Mouse (Mus musculus): ENCODE data around the gene Als2cl. TPM values are rescaled to one million over a fixed set of nuclear protein-coding genes. Genes with fewer than 3 reads are reported as not detected.

Als2cl gene
- polyA plus RNA-seq, 1 experiment from 2014 or later, result 6.1 TPM

DNA sequence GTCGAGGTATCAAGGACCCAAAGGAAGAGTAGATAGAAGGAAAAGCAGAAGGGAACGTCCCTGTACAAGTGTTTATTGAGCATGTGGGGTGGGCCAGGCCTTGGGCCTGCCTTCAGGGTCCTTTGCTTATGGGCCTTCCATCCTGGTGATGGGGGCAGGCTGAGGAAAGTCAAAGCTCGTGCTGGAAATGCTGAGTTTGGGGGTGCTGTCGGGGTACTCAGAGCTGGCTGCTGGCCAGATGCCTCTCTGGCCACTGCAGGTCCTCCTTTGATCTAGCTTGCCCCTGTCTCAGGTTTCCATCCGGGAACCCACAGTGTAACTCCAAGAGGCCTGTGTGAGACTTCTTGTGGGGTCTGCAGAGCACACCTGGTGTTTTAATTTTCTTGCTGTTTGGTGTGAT lies 21.1 kb upstream of the Als2cl start:
- Histone ChIP-seq H3K27ac (no peak overlapping the region), H3K9me3 (no peaks in the 10 kb centered on the region), H3K27me3 (replicated peaks) (peaks cover 11% of the 10 kb centered on the region), H3K4me1 (replicated peaks) (peaks cover 7% of the 10 kb centered on the region), H3K4me3 (replicated peaks) (no peak overlapping the region), H3K36me3 (no peaks in the 10 kb centered on the region), H3K9ac (no peak overlapping the region), H3K4me2 (replicated peaks) (no peak overlapping the region)
- no peak for ATAC-seq
- WGBS, result 54% methylated on average over 5 of the region's 5 CpGs

DNA sequence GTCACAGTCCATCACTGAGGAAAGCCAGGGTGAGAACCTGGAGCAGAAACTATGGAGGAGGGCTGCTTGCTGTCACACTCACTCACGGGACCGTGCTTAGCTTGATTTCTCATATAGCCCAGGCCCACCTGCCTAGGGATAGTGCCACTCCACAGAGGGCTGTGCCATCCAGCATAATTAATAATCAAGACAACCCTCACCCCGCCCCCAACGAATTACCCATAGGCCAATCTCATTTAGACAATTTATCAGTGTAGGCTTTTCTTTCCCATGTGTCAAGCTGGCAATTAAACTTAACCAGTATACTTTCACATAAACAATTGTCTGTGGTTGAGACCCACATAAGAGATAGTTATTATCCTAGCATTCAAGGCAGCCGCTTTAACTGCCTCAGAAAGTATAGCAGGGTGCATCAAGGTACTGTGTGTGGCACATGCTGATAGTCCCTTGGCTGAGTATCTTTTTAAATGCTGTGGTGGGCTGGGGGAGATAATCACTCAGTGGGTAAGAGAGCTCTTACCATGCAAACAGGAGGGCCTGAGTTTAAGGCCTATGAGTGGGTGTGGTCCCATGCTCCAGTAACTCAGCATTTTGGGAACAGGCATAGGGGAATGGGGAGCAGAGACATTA lies 20.6 kb upstream of the Als2cl start:
- WGBS, result 83% methylated on average over 5 of the region's 5 CpGs
- ATAC-seq, result no peak; the same call in 1 of the 2 replicates
- Histone ChIP-seq H3K9ac (no peak overlapping the region), H3K27ac (no peak overlapping the region), H3K4me1 (replicated peaks) (peaks cover 7% of the 10 kb centered on the region), H3K4me3 (replicated peaks) (no peak overlapping the region), H3K4me2 (replicated peaks) (no peak overlapping the region), H3K9me3 (no peaks in the 10 kb centered on the region), H3K27me3 (replicated peaks) (peaks cover 11% of the 10 kb centered on the region), H3K36me3 (no peaks in the 10 kb centered on the region)

DNA sequence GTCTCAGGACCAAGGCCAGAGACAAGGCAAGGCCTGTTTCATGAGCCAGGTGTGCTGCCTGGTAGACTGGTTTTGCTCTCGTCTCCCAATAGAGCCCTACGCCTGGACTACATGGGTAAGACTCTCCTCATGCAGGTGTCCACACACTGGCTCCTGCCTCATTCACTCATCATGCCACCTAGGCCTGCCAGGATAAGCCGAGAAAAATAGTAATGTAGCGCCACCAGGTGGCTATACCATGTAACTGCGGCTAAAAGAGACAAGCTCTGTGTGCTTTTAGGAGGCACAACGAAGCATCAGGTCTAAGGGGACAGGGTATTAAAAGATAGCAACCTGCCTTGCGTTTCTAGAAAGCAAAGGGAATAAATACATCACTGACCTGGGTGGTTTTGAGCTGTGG lies 8.6 kb upstream of the Als2cl start:
- 0 out of 2 replicates have a peak, but pooled peaks have one; percentile 17 for ATAC-seq
- Histone ChIP-seq H3K4me3 (replicated peaks) (no peak overlapping the region), H3K4me2 (replicated peaks) (no peak overlapping the region), H3K9me3 (no peaks in the 10 kb centered on the region), H3K9ac (no peak overlapping the region), H3K36me3 (no peaks in the 10 kb centered on the region), H3K27me3 (replicated peaks) (peaks cover 10% of the 10 kb centered on the region), H3K27ac (no peak overlapping the region), H3K4me1 (replicated peaks) (peaks cover 21% of the 10 kb centered on the region)
- 21% methylated on average over 7 of the region's 7 CpGs for WGBS

DNA sequence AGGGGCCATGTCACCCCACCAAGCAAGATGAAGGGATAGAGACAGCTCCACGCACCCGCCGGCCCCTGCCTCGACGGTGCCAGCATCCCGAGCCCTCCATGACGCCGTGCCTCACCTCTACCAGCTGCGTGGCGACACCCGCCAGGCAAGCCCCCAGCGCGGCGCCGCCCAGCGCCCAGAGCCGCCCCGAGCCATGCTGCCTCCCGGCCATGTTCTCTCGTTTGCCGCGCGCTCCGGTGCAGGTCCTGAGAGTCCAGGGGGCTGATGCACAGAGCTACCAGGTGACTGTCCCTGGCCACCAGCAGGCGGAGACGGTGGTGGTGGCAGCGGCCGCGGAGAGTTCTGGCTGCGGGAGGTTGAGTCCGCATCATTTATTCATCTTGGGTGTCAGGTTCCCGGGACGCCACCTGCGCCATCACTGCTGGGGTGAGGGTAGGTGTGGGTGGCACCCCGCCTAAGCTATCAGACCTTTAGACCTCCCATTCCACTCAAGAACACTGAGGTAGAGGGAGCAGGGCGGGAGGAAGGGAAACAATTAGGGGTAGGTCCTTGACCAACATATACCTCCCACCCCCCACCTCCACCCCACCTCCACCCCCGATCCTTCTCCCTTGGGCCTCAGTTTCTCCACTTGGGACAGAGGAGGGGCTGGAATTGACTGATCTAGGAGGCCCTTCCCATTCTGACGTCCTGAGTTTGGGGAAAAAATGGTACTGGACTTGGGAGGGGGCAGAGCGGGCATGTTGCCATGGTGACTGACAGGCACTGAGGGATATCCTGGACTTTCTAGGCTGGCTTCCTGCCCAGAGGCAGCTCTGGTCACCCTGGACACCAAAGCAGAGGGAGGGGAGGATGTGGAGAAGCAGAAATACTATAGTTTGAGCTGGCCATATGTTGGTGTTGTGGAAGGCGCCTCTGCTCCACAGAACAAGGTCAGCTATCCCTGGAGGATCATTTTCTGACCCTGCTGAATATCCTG lies 5.7 kb upstream of the Als2cl start:
- peak overlapping the region; percentile 33; the same call in 1 of the 2 replicates for H3K27ac ChIP-seq
- peaks cover 24% of the 10 kb centered on the region for H3K4me1 ChIP-seq (replicated peaks)
- H3K9ac ChIP-seq, result peak overlapping the region; percentile 24; the same call in 1 of the 2 replicates
- ATAC-seq, result no peak
- H3K27me3 ChIP-seq (replicated peaks), result peaks cover 10% of the 10 kb centered on the region
- WGBS, result 11% methylated on average over 40 of the region's 40 CpGs
- no peaks in the 10 kb centered on the region for H3K36me3 ChIP-seq
- H3K4me3 ChIP-seq (replicated peaks), result peak overlapping the region; percentile 23
- peak overlapping the region; percentile 61 for H3K4me2 ChIP-seq (replicated peaks)
- H3K9me3 ChIP-seq, result no peaks in the 10 kb centered on the region

DNA sequence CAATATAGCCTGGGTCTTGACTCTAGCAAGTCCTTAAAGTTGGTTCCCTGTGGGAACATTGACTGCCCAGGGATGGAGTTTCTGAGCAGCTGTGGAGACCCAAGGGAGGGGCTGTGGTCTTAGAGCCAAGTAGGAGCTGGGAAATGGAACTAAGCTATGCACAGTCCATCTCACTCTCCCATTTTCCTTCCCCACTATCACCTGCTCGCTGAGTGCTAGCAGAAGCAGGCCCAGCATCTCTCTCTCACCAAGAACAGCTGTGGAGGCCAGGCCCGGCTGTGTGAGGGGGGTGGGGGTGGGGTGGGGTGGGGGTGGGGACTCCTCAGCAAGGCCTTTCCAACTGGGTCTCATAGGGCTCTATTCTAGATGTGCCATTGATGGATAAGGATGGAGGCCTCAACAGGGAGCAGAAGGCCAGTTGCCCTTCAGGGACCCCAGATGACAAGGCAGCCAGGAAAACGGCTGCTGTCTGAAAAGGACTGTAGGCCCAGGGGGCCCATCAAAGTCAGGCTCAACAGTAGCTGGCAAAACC lies 4.9 kb upstream of the Als2cl start:
- Histone ChIP-seq H3K9me3 (no peaks in the 10 kb centered on the region), H3K4me1 (replicated peaks) (peaks cover 28% of the 10 kb centered on the region), H3K27me3 (replicated peaks) (peaks cover 10% of the 10 kb centered on the region), H3K27ac (peak overlapping the region; percentile 33; the same call in 1 of the 2 replicates), H3K4me2 (replicated peaks) (no peak overlapping the region), H3K36me3 (no peaks in the 10 kb centered on the region), H3K9ac (no peak overlapping the region), H3K4me3 (replicated peaks) (no peak overlapping the region)
- ATAC-seq, result no peak
- 15% methylated on average over 3 of the region's 3 CpGs for WGBS

DNA sequence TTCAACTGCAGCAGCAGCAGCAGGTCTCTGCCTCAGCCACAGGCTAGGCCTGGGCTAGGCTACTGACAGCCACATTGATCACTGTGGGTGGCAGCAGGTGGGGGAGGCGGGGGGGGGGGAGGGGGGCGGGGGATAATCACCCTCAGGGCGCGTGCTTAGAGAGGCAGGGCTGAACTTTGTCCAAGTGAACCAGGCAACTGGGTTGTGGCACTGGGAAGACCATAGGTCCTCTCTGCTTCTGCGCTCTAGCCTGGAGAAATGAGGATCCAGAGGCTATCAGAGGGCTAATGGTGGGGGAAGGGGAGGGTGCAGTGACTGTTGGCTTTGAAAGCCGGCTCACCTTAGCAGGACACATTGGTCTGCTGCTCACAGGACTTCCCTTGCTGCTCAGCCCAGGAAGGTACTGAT lies 4.4 kb upstream of the Als2cl start:
- Histone ChIP-seq H3K27me3 (replicated peaks) (peaks cover 12% of the 10 kb centered on the region), H3K27ac (peak overlapping the region; percentile 51; the same call in 1 of the 2 replicates), H3K4me3 (replicated peaks) (no peak overlapping the region), H3K4me2 (replicated peaks) (no peak overlapping the region), H3K9me3 (no peaks in the 10 kb centered on the region), H3K36me3 (no peaks in the 10 kb centered on the region), H3K4me1 (replicated peaks) (peaks cover 32% of the 10 kb centered on the region), H3K9ac (no peak overlapping the region)
- WGBS, result 13% methylated on average over 4 of the region's 6 CpGs
- peak; percentile 63 for ATAC-seq

DNA sequence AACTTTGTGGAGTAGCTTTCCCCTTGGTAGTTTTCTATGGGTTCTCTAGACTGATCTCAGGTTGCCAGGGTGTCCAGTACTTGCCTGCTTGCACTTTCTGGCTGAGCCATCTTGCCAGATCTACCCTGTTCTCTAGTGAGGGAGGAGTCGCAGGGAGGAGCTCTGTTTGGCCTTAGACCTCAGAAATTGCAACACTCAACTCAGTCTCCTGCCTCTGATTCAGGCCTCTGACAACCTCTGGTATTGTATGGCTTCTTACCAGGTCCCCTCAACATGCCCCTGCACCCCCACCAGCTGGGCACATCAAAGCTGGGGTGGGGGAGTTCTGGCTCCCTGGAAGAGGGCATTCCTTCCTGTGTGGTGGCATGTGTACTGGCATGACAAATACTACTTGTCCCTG lies 2.3 kb upstream of the Als2cl start:
- 79% methylated on average over 1 of the region's 1 CpGs for WGBS

DNA sequence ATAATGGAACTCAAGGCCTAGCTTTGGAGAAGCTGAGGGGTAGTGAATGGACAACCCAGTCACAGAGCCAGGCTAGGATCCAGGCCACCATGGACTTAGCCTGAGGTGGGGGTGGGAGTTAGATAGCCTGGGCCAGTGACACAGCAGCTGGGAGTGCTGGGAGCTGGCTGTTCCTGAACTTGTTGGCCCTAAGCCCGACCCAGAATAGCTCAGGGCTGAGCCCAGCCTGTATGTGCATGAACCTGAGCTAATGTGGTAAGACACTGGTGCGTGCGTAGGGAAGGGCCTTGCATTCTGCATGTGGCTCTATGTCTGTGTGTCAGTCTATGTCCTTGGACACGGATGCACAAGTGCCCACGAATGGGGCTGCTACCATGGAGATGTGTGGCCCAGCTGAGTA lies 1.8 kb upstream of the Als2cl start:
- Histone ChIP-seq H3K4me1 (replicated peaks) (peaks cover 37% of the 10 kb centered on the region), H3K9me3 (no peaks in the 10 kb centered on the region), H3K4me3 (replicated peaks) (no peak overlapping the region), H3K27me3 (replicated peaks) (peaks cover 15% of the 10 kb centered on the region), H3K27ac (no peak overlapping the region), H3K4me2 (replicated peaks) (no peak overlapping the region), H3K9ac (no peak overlapping the region), H3K36me3 (no peaks in the 10 kb centered on the region)
- ATAC-seq, result no peak
- WGBS, result 86% methylated on average over 5 of the region's 5 CpGs

More for the DNA sequence above, 2.3 kb upstream of the Als2cl start:
- no peak overlapping the region for H3K4me3 ChIP-seq (replicated peaks)
- no peak for ATAC-seq
- no peaks in the 10 kb centered on the region for H3K36me3 ChIP-seq
- peaks cover 37% of the 10 kb centered on the region for H3K4me1 ChIP-seq (replicated peaks)
- no peak overlapping the region for H3K9ac ChIP-seq
- peaks cover 18% of the 10 kb centered on the region for H3K27me3 ChIP-seq (replicated peaks)
- H3K4me2 ChIP-seq (replicated peaks), result no peak overlapping the region
- H3K27ac ChIP-seq, result no peak overlapping the region
- no peaks in the 10 kb centered on the region for H3K9me3 ChIP-seq

DNA sequence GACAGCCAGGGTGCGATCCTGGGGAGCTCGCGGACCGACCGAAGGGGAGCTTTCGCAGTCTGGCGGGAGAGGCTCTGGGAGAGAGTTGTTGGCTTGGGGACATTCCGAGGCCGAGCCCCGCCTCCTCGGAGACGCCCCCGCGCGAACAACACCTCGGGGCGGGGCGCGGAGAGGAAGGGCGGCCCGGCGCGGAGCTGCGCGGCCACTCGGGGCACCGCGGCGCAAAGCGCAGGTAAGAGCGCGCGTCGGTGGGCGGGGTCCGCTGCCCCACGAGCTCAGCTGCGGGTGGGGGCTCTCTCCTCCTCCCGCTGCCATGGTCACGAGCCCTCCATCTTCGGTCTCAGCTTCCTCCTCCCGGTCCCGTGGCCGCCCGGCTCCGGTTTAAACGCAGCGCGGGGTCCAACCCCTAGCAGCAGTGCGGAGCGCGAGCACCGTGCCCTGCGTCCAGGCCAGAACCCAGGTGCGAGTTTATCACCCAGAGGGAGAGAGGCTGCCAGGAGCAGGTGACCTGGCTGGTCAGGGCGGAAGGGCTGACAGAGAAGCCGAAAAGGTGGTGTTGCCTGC lies 410 bp downstream of the Als2cl start, which contains the start of gene Tmie:
Tmie (minus strand) TSS at position 116 of the 564 bp plus-strand sequence.
- Histone ChIP-seq H3K9me3 (no peaks in the 10 kb centered on the region), H3K27me3 (replicated peaks) (peaks cover 7% of the 10 kb centered on the region), H3K9ac (peak within 1 kb of the TSS; percentile 42), H3K4me1 (replicated peaks) (peaks cover 20% of the 10 kb centered on the region), H3K36me3 (no peaks in the 10 kb centered on the region), H3K27ac (peak within 1 kb of the TSS; percentile 79), H3K4me3 (replicated peaks) (peak within 1 kb of the TSS; percentile 60), H3K4me2 (replicated peaks) (peak within 1 kb of the TSS; percentile 92)
- ATAC-seq, result peak; percentile 87
- WGBS, result under 1% methylated on average over 57 of the region's 57 CpGs

DNA sequence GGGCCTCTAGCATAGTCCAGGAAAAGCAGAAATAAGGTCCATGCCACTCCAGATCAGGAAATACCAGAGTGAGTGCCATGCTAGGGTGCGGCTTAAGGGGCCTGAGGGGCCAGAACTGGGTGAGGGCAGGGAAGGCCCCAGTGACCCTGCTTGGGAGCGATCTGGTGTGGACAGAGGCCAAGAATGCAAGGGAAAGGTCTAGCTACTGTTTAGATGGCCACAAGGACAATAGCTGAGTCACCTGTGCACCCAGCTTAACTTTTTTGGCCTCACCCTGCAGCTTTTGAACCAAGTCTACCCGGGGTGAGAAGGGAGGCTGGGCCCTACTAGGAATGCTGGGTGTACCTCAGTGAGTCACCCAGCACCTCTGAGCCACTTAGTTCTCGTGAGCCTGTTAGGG lies 1.1 kb downstream of the Als2cl start:
- peak overlapping the region; percentile 41 for H3K9ac ChIP-seq
- peaks cover 19% of the 10 kb centered on the region for H3K4me1 ChIP-seq (replicated peaks)
- peak overlapping the region; percentile 60 for H3K4me3 ChIP-seq (replicated peaks)
- no peaks in the 10 kb centered on the region for H3K9me3 ChIP-seq
- peaks cover 7% of the 10 kb centered on the region for H3K27me3 ChIP-seq (replicated peaks)
- H3K4me2 ChIP-seq (replicated peaks), result peak overlapping the region; percentile 92
- no peaks in the 10 kb centered on the region for H3K36me3 ChIP-seq
- peak; percentile 37 for ATAC-seq
- peak overlapping the region; percentile 79 for H3K27ac ChIP-seq
- 52% methylated on average over 4 of the region's 4 CpGs for WGBS

DNA sequence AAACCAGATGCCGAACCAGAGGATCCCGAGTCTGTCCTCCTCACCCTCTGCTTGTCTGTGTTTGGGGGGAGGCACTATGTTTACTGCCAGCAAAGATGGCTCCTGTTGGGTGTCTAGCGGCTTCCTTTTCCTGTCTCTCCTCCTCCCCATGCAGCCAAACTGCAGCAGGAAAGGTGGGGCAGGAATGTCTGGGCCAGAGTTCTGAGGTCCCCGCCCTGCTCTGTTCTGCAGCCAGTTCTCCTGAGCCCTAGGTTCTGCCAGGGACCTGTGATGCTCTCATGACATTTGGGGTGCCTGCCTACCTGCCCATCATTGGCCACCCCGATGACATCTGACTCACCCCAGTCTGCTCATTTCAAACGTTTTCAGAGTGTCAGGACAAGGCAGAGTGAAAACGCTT lies 2.3 kb downstream of the Als2cl start:
- Histone ChIP-seq H3K27me3 (replicated peaks) (peaks cover 7% of the 10 kb centered on the region), H3K36me3 (no peaks in the 10 kb centered on the region), H3K4me1 (replicated peaks) (peaks cover 19% of the 10 kb centered on the region), H3K4me3 (replicated peaks) (no peak overlapping the region), H3K4me2 (replicated peaks) (no peak overlapping the region), H3K9me3 (no peaks in the 10 kb centered on the region), H3K27ac (no peak overlapping the region), H3K9ac (no peak overlapping the region)
- WGBS, result 73% methylated on average over 7 of the region's 7 CpGs
- no peak for ATAC-seq
